Mouse (Mus musculus) hindbrain, embryonic 12.5 days (tissue): ENCODE measurements around the gene Capns1. TPM values are rescaled to one million over a fixed set of nuclear protein-coding genes. Genes with fewer than 3 reads are reported as not detected.
"Not testable (repeated sequence)": the region's sequence is repeated elsewhere in the genome, so short reads cannot be mapped to it uniquely, and the experiment has no call there.

ENCODE experiments used
- ATAC-seq: fragments of 200-750 bp; cut with Nextera tagmentation; 2 replicates; pipeline ENCODE4 v1.8.0; 2017; ENCODE audit warnings: moderate TSS enrichment; ENCODE audit not compliant: low FRiP score
- H3K27ac ChIP-seq: fragments of 300-500 bp; sonication (generic); 2 replicates; pipeline ENCODE4 v1.5.1; 2016; ENCODE audit warnings: mild to moderate bottlenecking
- H3K27me3 ChIP-seq: fragments of 300-500 bp; sonication (generic); 2 replicates; pipeline ENCODE4 v1.6.1; 2016; ENCODE audit warnings: mild to moderate bottlenecking
- H3K36me3 ChIP-seq: fragments of 300-500 bp; sonication (generic); 2 replicates; pipeline ENCODE4 v1.6.1; 2016; ENCODE audit warnings: mild to moderate bottlenecking
- H3K4me1 ChIP-seq: fragments of 300-500 bp; sonication (generic); 2 replicates; pipeline ENCODE4 v1.6.1; 2016
- H3K4me2 ChIP-seq: fragments of 300-500 bp; sonication (generic); replicated peaks from 2 replicates; pipeline ENCODE4 v1.6.1; 2016; ENCODE audit warnings: mild to moderate bottlenecking
- H3K4me3 ChIP-seq: fragments of 300-500 bp; sonication (generic); 2 replicates; pipeline ENCODE4 v1.5.1; 2016; ENCODE audit warnings: mild to moderate bottlenecking
- H3K9ac ChIP-seq: fragments of 300-500 bp; sonication (generic); 2 replicates; pipeline ENCODE4 v1.6.1; 2016; ENCODE audit warnings: mild to moderate bottlenecking, moderate library complexity
- H3K9me3 ChIP-seq: fragments of 300-500 bp; sonication (generic); replicated peaks from 2 replicates; pipeline ENCODE4 v1.6.1; 2016; ENCODE audit warnings: mild to moderate bottlenecking
- WGBS: fragments of 180-500 bp; shearing (Covaris S2); methylation state at CpG from one replicate; pipeline ENCODE4 v1.1.7; 2016; 5-methylcytosine and 5-hydroxymethylcytosine counted together
- polyA plus RNA-seq: library from polyadenylated mRNA; unstranded; fragments of >200 nt; fragmentation: Nextera tagmentation; extraction: Ambion mirVana; gene quantifications from 2 replicates; pipeline ENCODE4 v1.2.1, GENCODE M21; 2016

Gene Capns1
- polyA plus RNA-seq: 78.0 and 80.0 TPM in 2 replicates

GRCm38 (mm10) chr7:30198481-30198971, at the start of gene Capns1:
Gene Capns1 (minus strand): TSS chr7:30198811.
- H3K27me3 ChIP-seq: no peaks in the 10 kb centered on the region
- peaks cover 6% of the 10 kb centered on the region for H3K4me1 ChIP-seq
- 0 out of 2 replicates have a peak within 1 kb of the TSS, but pooled peaks have one; percentile 4 for H3K4me3 ChIP-seq
- H3K4me2 ChIP-seq: peak within 1 kb of the TSS; percentile 30
- no peak within 1 kb of the TSS for H3K9ac ChIP-seq
- no peaks in the 10 kb centered on the region for H3K36me3 ChIP-seq
- no peaks in the 10 kb centered on the region for H3K9me3 ChIP-seq
- H3K27ac ChIP-seq: peak within 1 kb of the TSS; percentile 40; the same call in 1 of the 2 replicates
- WGBS: 11% methylated on average over 8 of the region's 8 CpGs
- ATAC-seq: no peak

GRCm38 (mm10) chr7:30237374-30237773, 38.8 kb upstream of the Capns1 start:
- not testable (repeated sequence) for H3K27ac ChIP-seq, ATAC-seq, H3K4me2 ChIP-seq, H3K4me3 ChIP-seq, H3K27me3 ChIP-seq, H3K9me3 ChIP-seq, H3K9ac ChIP-seq
- WGBS: 90% methylated on average over 3 of the region's 3 CpGs
- Histone ChIP-seq H3K4me1 (peaks cover 10% of the 10 kb centered on the region), H3K36me3 (peaks cover 34% of the 10 kb centered on the region)

GRCm38 (mm10) chr7:30235625-30236024, 37.0 kb upstream of the Capns1 start, which contains the start of gene Ovol3:
Gene Ovol3 (minus strand): TSS chr7:30235725.
- 89% methylated on average over 4 of the region's 4 CpGs for WGBS
- Histone ChIP-seq H3K4me1 (peaks cover 16% of the 10 kb centered on the region), H3K9ac (no peak within 1 kb of the TSS), H3K27ac (no peak within 1 kb of the TSS), H3K9me3 (no peaks in the 10 kb centered on the region), H3K4me3 (no peak within 1 kb of the TSS), H3K27me3 (no peaks in the 10 kb centered on the region), H3K4me2 (no peak within 1 kb of the TSS), H3K36me3 (peaks cover 25% of the 10 kb centered on the region; the same call in 1 of the 2 replicates)
- ATAC-seq: no peak

- Histone ChIP-seq H3K9ac (no peak overlapping the region), H3K4me2 (no peak overlapping the region), H3K36me3 (peaks cover 19% of the 10 kb centered on the region; the same call in 1 of the 2 replicates), H3K9me3 (no peaks in the 10 kb centered on the region), H3K4me1 (peaks cover 19% of the 10 kb centered on the region), H3K27me3 (no peaks in the 10 kb centered on the region), H3K27ac (no peak overlapping the region), H3K4me3 (no peak overlapping the region)
- ATAC-seq: no peak
- 93% methylated on average over 8 of the region's 8 CpGs for WGBS
Observed at GRCm38 (mm10) chr7:30235091-30235490, 36.5 kb upstream of the Capns1 start.

- Histone ChIP-seq H3K36me3 (peaks cover 19% of the 10 kb centered on the region; the same call in 1 of the 2 replicates), H3K4me3 (no peak overlapping the region), H3K9me3 (no peaks in the 10 kb centered on the region), H3K9ac (no peak overlapping the region), H3K4me1 (peaks cover 19% of the 10 kb centered on the region), H3K27ac (no peak overlapping the region), H3K4me2 (no peak overlapping the region), H3K27me3 (no peaks in the 10 kb centered on the region)
- ATAC-seq: no peak
- 92% methylated on average over 15 of the region's 15 CpGs for WGBS
Observed at GRCm38 (mm10) chr7:30234276-30234858, 35.8 kb upstream of the Capns1 start.

GRCm38 (mm10) chr7:30233387-30233786, 34.8 kb upstream of the Capns1 start:
- ATAC-seq: no peak
- H3K27me3 ChIP-seq: no peaks in the 10 kb centered on the region
- WGBS: 91% methylated on average over 20 of the region's 20 CpGs
- H3K4me2 ChIP-seq: peak overlapping the region; percentile 62
- H3K4me1 ChIP-seq: peaks cover 19% of the 10 kb centered on the region
- peak overlapping the region; percentile 70; the same call in 1 of the 2 replicates for H3K4me3 ChIP-seq
- no peak overlapping the region for H3K27ac ChIP-seq
- no peaks in the 10 kb centered on the region for H3K9me3 ChIP-seq
- peaks cover 19% of the 10 kb centered on the region; the same call in 1 of the 2 replicates for H3K36me3 ChIP-seq
- no peak overlapping the region for H3K9ac ChIP-seq

- Histone ChIP-seq H3K9me3 (no peaks in the 10 kb centered on the region), H3K9ac (peak overlapping the region; percentile 79), H3K27me3 (no peaks in the 10 kb centered on the region), H3K4me1 (peaks cover 19% of the 10 kb centered on the region), H3K36me3 (peaks cover 25% of the 10 kb centered on the region; the same call in 1 of the 2 replicates), H3K4me2 (peak overlapping the region; percentile 62), H3K4me3 (peak overlapping the region; percentile 70), H3K27ac (peak overlapping the region; percentile 96)
- WGBS: 4% methylated on average over 24 of the region's 24 CpGs
- peak; percentile 3 for ATAC-seq
Observed at GRCm38 (mm10) chr7:30232631-30233148, 34.1 kb upstream of the Capns1 start.

- Histone ChIP-seq H3K27me3 (no peaks in the 10 kb centered on the region), H3K9me3 (no peaks in the 10 kb centered on the region), H3K27ac (peak within 1 kb of the TSS; percentile 96), H3K4me1 (peaks cover 19% of the 10 kb centered on the region), H3K4me2 (peak within 1 kb of the TSS; percentile 81), H3K36me3 (peaks cover 32% of the 10 kb centered on the region), H3K9ac (peak within 1 kb of the TSS; percentile 79), H3K4me3 (peak within 1 kb of the TSS; percentile 70)
- ATAC-seq: peak; percentile 94
- under 1% methylated on average over 67 of the region's 67 CpGs for WGBS
Observed at GRCm38 (mm10) chr7:30231669-30232454, 33.3 kb upstream of the Capns1 start, which contains the start of the genes Polr2i and Tbcb. Gene Polr2i (plus strand): TSS chr7:30231948. Gene Tbcb (minus strand): TSS chr7:30232272.

GRCm38 (mm10) chr7:30231328-30231668, 32.7 kb upstream of the Capns1 start:
- Histone ChIP-seq H3K4me1 (peaks cover 19% of the 10 kb centered on the region), H3K27ac (peak overlapping the region; percentile 96), H3K4me3 (peak overlapping the region; percentile 70), H3K27me3 (no peaks in the 10 kb centered on the region), H3K9me3 (no peaks in the 10 kb centered on the region), H3K36me3 (peaks cover 37% of the 10 kb centered on the region), H3K9ac (peak overlapping the region; percentile 68), H3K4me2 (peak overlapping the region; percentile 81)
- 0% methylated on average over 16 of the region's 16 CpGs for WGBS
- no peak for ATAC-seq

GRCm38 (mm10) chr7:30224206-30224605, 25.6 kb upstream of the Capns1 start:
- Histone ChIP-seq H3K9me3 (no peaks in the 10 kb centered on the region), H3K4me2 (no peak overlapping the region), H3K27me3 (no peaks in the 10 kb centered on the region), H3K27ac (no peak overlapping the region), H3K4me1 (peaks cover 5% of the 10 kb centered on the region), H3K36me3 (peaks cover 53% of the 10 kb centered on the region), H3K9ac (no peak overlapping the region), H3K4me3 (no peak overlapping the region)
- no peak for ATAC-seq
- WGBS: 96% methylated on average over 12 of the region's 12 CpGs

GRCm38 (mm10) chr7:30222205-30222604, 23.6 kb upstream of the Capns1 start:
- no peak overlapping the region for H3K4me3 ChIP-seq
- H3K9ac ChIP-seq: no peak overlapping the region
- no peak for ATAC-seq
- no peaks in the 10 kb centered on the region for H3K27me3 ChIP-seq
- H3K4me2 ChIP-seq: no peak overlapping the region
- 96% methylated on average over 5 of the region's 5 CpGs for WGBS
- H3K27ac ChIP-seq: no peak overlapping the region
- peaks cover 43% of the 10 kb centered on the region for H3K36me3 ChIP-seq
- H3K9me3 ChIP-seq: no peaks in the 10 kb centered on the region
- H3K4me1 ChIP-seq: peaks cover 9% of the 10 kb centered on the region

GRCm38 (mm10) chr7:30221433-30221832, 22.8 kb upstream of the Capns1 start:
- ATAC-seq: no peak
- H3K27me3 ChIP-seq: no peaks in the 10 kb centered on the region
- peaks cover 11% of the 10 kb centered on the region for H3K4me1 ChIP-seq
- peaks cover 36% of the 10 kb centered on the region for H3K36me3 ChIP-seq
- H3K9me3 ChIP-seq: no peaks in the 10 kb centered on the region
- no peak overlapping the region for H3K9ac ChIP-seq
- H3K27ac ChIP-seq: no peak overlapping the region
- WGBS: 82% methylated on average over 3 of the region's 3 CpGs
- no peak overlapping the region for H3K4me2 ChIP-seq
- H3K4me3 ChIP-seq: no peak overlapping the region
